Mouse (Mus musculus): ENCODE measurements at regions not wholly inside any gene's neighbourhood (a gene's known extent, or its start where the extent isn't known, plus 50 kb on each side); places are given as distances from the start of the nearest gene placed in this dataset.

DNA sequence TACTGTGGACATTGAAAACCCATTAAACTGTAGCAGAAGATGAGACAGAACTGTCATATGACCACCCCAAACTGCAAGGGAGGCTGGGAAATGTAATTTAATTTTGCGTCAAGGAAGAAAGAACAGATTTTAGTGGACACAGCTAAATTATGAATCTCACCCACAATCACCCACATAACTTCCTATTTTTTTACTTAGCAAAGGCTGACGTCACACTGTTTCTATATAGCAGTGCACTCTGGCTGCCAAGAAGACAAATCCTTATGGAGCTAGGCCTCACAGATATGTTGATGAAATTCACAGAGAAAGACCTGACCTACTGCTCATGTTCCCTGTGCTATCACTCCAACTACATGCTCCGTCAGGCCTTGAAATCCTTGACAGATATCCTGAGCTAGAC is 118.5 kb upstream of the Lmo4 start:
- no peak for DNase-seq

DNA sequence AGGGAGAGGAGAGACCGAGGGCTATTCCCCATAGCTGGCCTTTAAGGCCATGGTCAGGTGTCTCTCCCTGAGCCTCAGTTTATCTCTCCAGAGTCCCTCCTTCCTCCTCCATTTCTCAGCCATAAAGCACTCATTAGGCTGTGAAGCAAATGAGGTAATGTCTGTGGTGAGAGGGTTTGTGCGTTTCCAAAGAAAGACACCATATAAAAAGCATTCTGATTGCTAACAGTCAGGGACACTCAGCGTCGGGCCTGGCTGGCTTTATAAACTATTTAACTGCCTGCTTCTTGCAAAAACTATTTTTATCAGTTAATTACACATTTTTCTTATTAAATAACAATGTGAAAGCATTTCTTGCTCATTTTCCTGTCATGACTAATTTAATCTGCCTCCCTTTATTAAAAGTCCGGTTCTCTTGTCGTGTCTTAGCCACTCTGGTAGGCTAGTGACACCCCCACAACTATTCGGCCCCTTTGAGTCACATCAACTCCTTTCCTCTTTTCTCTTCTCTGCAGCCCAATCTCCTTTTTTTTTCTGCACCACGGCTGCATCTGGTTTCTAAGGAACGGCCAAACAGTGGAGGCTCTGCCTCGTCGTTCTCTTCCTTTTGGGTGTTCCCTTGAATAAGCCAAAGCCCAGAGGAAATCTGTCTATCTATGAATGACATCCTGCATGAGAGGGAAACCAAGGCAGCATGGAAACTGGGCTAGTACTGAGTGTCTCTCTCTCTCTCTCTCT is 114.6 kb upstream of the Lmo4 start:
- DNase-seq = no peak

GRCm38 (mm10) chr3:144318761-144319467 is 113.9 kb upstream of the Lmo4 start:
- DNase-seq = no peak

- no peak for DNase-seq
Observed at GRCm38 (mm10) chr3:144310748-144311147, 105.7 kb upstream of the Lmo4 start.

DNA sequence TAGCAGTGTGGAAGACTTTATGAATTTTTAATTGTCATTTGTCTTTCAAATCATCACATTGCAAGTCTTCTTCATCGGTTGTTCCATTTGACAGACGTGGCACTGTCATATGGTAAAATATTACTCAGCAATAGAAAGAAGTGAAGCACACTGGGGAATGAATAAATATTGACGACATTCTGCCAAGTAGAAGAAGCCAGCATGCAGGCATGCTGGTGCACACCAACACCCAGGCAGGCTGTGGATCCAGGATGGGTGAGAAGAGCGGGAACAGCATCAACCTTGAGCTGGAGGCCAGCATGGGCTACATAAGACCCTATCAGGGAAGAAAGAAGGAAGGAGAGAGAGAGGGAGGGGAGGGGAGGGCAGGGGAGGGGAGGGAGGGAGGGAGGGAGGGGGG is 103.6 kb upstream of the Lmo4 start:
- no peak for DNase-seq

DNA sequence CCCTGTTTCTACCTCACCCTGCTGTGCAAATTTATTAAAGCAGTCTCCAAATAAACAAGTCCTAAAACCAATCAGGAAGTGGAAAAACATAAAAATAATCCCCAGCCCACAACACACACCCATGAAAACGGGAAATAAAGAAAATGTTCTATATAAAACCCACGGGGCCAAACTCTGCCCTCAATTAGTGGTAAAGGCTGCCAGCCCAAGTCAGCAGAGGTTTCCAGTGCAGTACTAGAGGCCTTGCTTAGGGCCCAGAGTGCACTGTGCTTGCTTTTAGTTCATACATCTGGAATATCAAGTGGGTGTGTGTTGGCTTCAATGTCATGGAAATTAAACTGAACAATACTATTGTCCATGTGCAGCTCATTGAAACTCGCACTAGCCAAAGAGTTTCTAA is 102.5 kb upstream of the Lmo4 start:
- DNase-seq = no peak

GRCm38 (mm10) chr3:144305456-144305855 is 100.4 kb upstream of the Lmo4 start:
- DNase-seq = no peak

DNA sequence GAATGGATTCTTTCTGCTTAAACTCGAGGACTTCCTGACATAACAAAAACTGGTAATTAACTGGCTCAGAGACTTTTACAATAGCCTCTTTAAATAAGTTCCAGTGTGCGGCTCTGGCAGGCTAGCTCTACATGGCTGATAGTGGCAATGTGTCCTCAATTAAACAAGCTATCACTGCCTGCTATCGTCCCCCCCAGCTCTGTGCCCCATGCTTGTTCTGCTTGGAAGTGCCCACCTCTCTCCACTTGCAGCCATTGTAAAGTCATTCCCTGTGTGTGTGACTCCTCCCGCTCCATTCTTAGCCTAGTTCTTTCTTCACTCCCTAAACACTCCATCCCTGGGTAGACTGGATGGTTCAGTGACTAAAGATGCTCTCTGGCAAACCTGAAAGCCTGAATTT is 99.9 kb upstream of the Lmo4 start:
- DNase-seq = no peak

GRCm38 (mm10) chr3:144302626-144303025 is 97.6 kb upstream of the Lmo4 start:
- DNase-seq = no peak

GRCm38 (mm10) chr3:144301068-144301467 is 96.0 kb upstream of the Lmo4 start:
- no peak for DNase-seq

- no peak for DNase-seq
Observed at GRCm38 (mm10) chr3:144299239-144299638, 94.2 kb upstream of the Lmo4 start.

DNA sequence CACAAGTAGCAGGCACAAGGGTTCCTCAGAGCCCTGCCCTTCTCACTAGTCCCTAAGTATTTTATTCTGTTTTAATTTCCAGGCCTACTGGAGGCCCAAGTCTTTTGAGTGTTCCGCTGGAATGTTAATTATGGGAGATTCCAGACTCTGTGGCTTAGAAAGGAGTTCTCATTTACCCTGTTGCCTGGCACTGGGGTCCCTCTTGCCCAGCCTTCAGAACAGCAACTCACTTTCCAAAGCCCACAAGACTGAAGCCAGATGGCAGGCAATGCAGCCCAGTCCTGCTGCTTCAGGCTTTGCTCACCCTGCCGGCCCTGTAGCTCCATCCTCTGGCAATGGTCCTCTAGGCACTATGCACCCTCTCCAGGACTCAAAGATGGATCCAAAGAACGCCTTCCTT is 84.5 kb upstream of the Lmo4 start:
- no peak for DNase-seq

GRCm38 (mm10) chr3:144286100-144286499 is 81.1 kb upstream of the Lmo4 start:
- no peak for DNase-seq

DNA sequence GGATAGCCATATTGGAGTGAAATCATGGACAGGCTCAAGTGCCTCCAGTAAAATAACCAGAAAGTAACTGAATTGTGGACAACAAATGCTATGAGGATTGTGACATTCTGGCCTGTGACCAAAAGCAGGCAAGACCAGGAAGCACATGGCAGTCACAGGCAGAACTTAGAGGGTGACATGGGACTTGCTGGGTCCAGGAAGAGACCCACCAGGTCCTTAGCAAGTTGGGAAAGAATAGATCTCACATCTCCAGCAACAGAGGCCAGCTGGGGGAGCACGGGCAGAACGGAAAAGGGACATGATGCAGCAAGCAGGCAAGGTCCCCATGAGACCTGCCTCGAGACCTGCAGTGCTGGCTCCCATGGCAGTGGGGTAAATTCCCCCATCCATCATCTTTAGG is 79.3 kb upstream of the Lmo4 start:
- DNase-seq = no peak

DNA sequence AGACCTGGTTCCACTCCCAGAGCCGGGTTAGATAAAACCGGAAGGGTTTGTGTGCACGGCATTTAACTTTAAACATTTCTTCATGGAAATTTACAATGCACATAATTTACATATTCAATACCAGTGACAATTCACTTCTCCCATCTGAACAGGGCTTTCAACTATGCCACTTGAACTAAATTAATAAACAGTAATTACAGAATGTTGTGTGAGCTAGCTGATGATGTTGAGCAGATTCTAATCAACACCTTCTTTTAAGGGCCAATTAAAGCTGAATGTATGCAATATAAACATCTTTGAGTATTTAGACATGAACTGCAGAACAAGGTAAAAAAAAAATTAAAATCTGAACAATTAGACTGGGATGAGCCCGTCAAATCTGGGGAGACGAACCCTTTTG is 68.1 kb upstream of the Lmo4 start:
- no peak for DNase-seq

DNA sequence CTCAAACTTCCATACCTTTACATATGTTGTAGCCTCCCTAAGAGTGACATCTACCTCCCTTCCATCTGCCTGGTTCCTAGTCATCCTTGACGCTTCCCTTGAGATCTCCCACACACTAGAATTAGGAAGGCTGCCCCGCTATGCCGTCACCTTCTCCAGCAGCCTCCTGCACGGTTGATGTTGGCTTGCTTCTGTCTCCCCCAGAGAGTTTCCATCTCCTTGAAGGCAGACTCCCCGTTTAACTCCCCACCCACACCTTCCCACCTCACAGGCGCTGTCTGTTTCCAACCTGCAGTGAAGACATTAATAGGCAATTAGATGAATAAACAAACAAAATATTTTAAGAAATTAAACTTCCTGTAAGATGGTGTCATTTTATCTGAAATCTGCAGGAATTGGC is 65.2 kb upstream of the Lmo4 start:
- no peak for DNase-seq

DNA sequence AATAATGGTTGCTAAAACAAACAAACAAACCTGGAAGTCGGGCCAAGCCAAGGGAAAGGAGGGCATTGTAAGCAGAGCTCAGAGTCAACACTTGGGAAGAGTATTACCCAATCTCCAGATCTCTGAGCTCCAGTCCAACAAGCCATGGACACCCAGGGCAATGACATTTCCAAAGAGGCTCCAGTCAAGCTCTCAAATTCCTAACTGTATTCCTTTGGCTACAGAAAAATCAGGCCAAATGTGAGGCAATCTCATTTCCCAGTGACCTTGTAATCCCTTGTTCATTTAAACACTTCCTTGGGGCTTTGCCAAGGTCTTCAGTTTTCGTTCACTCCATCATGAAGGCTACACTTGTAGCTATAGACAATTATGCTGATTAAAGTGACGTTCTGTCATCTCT is 59.5 kb upstream of the Lmo4 start:
- no peak for DNase-seq

DNA sequence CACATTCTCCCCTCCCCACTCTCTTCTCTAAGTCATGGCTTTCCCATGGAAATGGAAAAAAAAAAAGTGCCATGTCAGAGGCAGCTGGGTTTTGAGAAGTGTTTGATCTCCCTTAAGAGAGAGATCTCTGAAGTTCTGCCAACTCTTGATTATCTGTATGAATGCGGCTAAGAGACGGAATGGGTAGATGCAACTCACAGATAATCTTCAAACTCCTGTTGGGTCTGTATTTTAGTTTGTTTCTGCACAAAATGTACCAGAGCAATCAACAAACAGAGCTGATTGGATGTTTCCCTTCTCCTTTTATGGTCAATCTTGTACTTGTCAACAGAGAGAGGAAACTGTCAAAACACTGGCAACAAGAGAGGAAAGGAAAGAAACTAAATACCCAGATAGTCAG is 55.9 kb upstream of the Lmo4 start:
- DNase-seq = no peak

DNA sequence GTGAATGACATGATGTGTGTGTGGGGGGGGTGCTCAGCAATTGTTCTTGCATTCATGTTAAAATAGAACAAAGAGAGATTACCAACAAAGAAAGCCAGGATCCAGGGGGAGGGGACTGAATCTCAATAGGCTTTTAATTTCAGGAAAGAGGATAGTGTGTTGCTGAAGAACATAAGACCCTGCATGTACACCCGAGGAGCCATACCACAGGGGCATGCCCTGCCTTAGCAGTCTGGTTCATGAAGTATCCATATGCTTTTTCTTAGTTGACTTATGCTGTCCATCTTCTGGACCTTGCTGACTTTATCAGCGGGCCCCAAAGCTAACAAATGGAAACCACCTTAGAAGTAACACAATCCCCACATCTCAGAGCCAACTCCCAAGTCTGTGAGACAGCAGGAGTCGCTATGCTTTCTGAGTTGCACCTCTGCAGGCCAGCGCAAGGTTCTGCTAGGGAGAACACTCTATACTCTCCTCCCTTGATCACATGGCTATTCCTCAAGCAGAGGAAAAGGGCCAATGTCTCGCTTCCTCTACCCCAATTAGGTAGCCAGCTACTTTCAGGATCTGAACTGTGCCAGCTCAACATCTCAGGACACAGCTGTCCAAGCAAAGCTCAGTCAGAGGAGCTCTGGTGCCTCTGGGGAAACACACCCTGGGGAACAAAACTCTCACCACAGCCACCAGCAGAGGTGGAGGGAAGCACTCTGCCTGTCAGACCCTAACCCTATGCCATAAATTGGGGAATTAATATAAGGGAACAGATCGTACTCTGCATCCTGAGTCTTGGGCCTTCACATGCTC is 52.9 kb upstream of the Lmo4 start:
- DNase-seq = no peak

DNA sequence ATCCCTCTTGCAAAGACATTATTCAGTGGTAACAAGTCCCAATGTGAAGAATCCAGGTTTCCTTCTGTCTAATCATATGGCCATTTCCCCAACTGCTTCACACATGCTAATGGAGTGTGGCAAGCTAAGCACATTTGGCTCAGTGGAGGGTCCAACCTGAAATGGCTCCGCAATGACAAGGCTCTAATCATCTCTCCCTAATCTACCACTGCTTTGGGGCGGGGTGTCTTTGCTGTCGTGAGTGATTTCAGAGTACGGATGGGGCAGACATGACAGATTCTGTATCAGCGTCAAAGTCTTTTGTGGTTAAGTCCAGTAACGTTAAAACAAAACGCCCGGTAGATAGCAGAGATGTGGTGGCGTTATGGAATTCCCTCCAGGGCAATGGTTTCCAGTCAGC is 52.2 kb upstream of the Lmo4 start:
- no peak for DNase-seq

DNA sequence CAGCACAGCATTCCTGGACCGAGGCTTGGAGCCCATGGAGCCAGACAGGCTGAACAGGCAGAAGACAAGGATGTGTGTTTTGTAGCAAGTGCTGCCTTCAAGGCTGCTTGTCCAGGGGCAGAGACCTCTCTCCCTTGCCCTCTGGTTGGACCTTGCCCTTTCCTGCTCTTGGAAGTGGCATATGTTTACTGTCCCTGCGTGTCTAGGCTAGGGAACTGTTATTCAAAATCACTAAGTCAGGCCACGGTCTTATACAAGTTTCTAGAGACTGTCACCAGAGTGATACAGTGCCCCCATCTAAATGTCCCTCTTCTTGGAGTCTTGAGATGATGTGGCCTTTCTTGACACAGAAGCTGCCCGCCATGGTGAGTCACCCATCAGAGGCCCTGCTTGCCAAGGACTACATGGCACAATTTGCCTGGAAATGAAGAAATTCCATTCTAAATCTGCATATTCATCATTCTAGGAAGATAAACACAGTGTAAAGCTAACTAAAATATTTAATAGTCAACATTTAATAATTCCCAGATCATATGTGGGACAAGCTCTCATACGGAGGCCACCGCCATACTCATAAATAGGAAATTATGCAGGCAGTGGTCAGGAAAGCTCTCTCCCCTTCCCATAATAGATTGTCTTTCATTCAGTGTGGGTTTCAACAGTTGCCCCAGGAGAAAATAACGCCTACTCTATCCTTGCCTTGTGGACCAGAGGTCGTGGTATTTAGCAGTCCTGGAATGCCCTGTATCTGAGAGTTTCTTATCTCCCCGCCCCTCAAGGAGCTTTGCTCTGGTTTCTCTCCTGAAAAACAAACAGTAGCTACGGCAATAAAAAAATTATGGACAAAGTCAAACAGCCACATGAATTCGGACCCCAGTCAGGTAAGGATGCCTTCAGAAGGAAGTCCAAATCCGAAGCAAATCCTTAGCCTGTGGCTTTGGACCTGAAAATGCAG is 50.9 kb upstream of the Lmo4 start:
- DNase-seq = no peak
